Mouse (Mus musculus) embryonic fibroblast, embryonic 13.5 days (primary cell): ENCODE measurements at regions not wholly inside any gene's neighbourhood (a gene's known extent, or its start where the extent isn't known, plus 50 kb on each side); places are given as distances from the start of the nearest gene placed in this dataset.

ENCODE experiments used
- CTCF ChIP-seq: IDR thresholded peaks from 2 replicates; pipeline ENCODE4 v1.5.1; 2011; ENCODE audit warnings: mild to moderate bottlenecking, control low read depth, low read length, moderate library complexity, borderline replicate concordance; ENCODE audit not compliant: insufficient read depth
- POLR2A ChIP-seq: IDR thresholded peaks from 2 replicates; pipeline ENCODE4 v1.6.1; 2011; ENCODE audit warnings: low read depth, mild to moderate bottlenecking, control low read depth, low read length, moderate library complexity

DNA sequence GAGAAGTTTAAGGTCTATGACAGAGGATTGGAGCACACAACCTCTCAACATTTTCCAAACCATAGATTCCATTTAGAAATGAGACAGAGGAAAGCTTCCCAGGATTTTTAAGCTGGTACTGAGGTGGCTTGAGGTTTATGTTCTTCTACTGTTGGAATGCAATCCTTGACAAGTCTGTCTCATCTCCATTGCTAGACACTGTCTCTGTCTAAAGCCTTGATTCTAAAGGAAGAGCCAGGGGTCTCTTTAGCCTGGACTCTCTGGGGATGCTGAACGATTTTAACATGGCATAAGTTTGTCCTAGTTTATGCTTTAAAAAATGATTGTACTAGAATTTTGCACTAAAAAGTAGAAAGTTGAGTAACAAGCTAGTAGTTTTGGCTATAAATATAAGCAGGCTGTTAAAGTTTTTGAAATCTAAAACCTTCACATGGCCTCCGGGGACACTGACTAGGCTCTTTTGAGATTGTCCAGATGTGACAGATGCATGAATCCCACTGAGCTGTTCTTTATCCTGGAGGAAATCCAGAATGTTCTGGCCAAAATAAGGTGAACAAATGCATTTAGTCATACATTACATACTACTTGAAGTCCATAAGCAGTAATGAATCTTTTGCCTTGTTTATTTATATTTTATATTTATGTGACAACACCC, 809.4 kb upstream of the Gm12353 start:
- TF ChIP-seq CTCF (no peak), POLR2A (no peak)
